Mouse (Mus musculus): ENCODE results near the gene Accsl. TPM values are rescaled to one million over a fixed set of nuclear protein-coding genes. Genes with fewer than 3 reads are reported as not detected.

Accsl gene
- not detected for polyA plus RNA-seq (2015; fragmentation: Illumina TruSeq; extraction: RNeasy Lipid Tissue Mini Kit (QIAGEN cat#74804); ENCODE audit: insufficient read depth, low read depth, low replicate concordance)

DNA sequence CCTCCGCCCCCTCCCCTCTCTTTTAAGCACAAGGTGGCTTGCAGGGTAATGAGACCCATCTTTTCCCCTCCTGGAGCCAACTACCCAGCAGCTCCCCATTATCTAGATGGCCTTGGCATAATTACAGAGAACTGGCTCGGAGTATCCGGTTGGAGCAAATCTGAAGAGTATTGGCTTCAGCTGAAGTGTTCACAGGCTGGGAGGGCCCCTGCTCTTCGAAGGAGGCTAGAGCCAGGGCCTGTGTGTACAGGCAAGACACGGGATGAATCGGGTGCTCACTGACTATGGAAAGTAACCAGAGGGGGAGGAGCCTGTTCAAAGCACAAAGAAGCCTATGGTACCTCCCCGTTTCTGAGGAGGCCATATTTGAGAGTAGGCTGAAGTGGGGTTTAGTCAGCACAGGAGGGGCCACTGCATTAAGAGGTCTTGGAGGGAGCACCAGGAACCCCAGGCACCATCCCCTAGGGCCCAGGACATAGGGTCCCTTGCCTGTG lies at the start of gene Accsl:
TSS of gene Accsl (minus strand) at position 51 of the 494 bp plus-strand sequence.

GRCm38 (mm10) chr2:93849505-93850089 lies 19.4 kb downstream of the Accsl start, which contains the start of gene Accs:
Gene Accs (minus strand): TSS chr2:93849943.

DNA sequence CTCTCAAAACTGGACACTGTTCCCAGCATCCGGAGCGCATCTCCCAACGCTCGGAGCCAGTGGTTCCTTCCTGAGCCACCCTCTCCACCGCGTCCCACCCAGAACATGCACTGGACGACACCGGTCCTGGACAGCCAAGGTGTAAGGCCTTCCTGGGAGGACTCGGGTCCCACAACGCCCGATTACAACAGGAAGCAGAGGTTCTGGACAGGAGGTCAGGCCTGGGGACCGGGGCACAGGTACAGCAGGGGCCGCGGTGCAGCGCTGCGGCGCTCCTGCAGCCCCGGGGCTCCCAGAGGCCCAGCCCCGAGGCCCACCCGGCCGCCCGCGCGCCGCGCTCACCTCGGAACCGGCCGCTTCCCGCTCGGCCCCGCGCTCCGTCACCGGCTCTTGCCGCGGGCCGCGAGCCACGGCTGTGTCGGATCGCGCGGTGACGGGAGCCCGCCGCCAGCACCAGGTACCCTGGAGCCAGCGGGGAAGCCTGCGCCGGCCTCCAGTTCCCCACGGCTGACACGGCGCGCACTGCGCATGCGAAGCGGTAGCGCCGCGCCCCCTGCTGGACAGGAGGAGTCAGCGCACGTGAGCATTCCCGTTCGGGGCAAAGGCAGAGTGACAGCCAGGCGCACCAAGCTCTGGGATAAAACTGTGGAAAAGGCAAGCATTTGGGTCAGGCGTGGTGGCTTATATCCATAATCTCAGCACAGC lies 46.8 kb downstream of the Accsl start, which contains the start of gene Ext2:
TSS of gene Ext2 (minus strand) at position 524 of the 705 bp plus-strand sequence.

Other genes with a start within 250 kb of the Accsl start
- gene Alx4, start 226.8 kb downstream of the Accsl start, polyA plus RNA-seq (2015; fragmentation: Illumina TruSeq; extraction: RNeasy Lipid Tissue Mini Kit (QIAGEN cat#74804); ENCODE audit: insufficient read depth, low read depth, low replicate concordance), result 0.39 TPM
- 11.7 TPM for gene Ext2, start 46.6 kb downstream of the Accsl start, polyA plus RNA-seq (2015; fragmentation: Illumina TruSeq; extraction: RNeasy Lipid Tissue Mini Kit (QIAGEN cat#74804); ENCODE audit: insufficient read depth, low read depth, low replicate concordance)
- 3.2 TPM for gene Accs, start 19.2 kb downstream of the Accsl start, polyA plus RNA-seq (2015; fragmentation: Illumina TruSeq; extraction: RNeasy Lipid Tissue Mini Kit (QIAGEN cat#74804); ENCODE audit: insufficient read depth, low read depth, low replicate concordance)
- 7.7 TPM for gene Gm13889, start 88.0 kb upstream of the Accsl start, polyA plus RNA-seq (2015; fragmentation: Illumina TruSeq; extraction: RNeasy Lipid Tissue Mini Kit (QIAGEN cat#74804); ENCODE audit: insufficient read depth, low read depth, low replicate concordance)
- not detected for gene Gm27027, start 127.2 kb upstream of the Accsl start, polyA plus RNA-seq (2015; fragmentation: Illumina TruSeq; extraction: RNeasy Lipid Tissue Mini Kit (QIAGEN cat#74804); ENCODE audit: insufficient read depth, low read depth, low replicate concordance)
- gene Alkbh3, start 141.7 kb upstream of the Accsl start, polyA plus RNA-seq (2015; fragmentation: Illumina TruSeq; extraction: RNeasy Lipid Tissue Mini Kit (QIAGEN cat#74804); ENCODE audit: insufficient read depth, low read depth, low replicate concordance), result 25.0 TPM

All from pancreas, adult 10 weeks (tissue).